Mouse (Mus musculus): ENCODE results near the gene Stra6l. TPM values are rescaled to one million over a fixed set of nuclear protein-coding genes. Genes with fewer than 3 reads are reported as not detected.

Stra6l gene
- polyA plus RNA-seq, 1 experiment from 2014 or later: 1.9 TPM

DNA sequence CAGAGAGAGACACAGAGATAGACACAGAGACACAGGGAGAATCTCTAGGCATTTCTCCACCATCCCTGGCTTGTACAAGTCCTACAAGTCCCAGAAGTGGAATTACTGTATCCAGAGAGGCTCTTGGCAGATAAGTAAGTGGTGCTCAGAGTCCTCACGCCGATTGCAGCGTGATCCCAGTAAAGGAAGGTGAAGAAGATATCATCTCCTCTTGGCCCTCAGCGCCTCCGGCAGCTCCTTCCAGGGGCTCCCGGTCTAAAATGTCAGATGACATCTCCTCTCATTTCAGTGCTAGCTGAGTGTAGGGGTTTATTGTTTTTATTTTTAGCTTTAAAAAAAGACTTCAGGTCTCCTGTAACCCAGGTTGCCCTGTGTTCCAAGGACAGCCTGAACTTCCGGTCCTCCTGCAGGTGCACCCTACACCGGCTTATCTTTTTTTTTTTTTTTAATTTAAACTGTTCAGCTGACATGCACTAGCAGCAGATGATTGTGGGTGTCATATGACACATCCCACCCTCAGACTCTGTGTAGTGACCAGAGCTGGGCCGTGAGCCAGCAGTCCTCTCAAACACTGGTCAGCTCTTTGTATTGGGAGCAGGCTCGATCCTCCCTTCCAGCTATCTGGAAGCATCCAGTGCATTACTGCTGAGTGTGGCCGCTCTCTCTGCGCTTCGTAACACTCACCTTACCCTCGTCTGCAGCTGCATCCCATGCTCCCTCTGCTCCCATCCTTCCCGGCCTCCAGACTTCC is 5.2 kb downstream of the Stra6l start:
- ATAC-seq (replicated peaks; ENCODE audit: low FRiP score, low read depth): no peak
- H3K36me3 ChIP-seq (ENCODE audit: insufficient read depth, low read length): no peaks in the 10 kb centered on the region
- H3K27me3 ChIP-seq (ENCODE audit: insufficient read depth, low read length): no peaks in the 10 kb centered on the region
- WGBS: 60% methylated on average over 15 of the region's 15 CpGs
- H3K9me3 ChIP-seq (replicated peaks; ENCODE audit: low read length): no peaks in the 10 kb centered on the region
- no peak overlapping the region for H3K4me2 ChIP-seq (ENCODE audit: low read length)
- H3K27ac ChIP-seq: no peak overlapping the region
- no peak overlapping the region for H3K4me3 ChIP-seq (replicated peaks; ENCODE audit: low read depth, low read length)
- DNase-seq (ENCODE audit: low spot score): no peak
- no peak for TF ChIP-seq CTCF (IDR thresholded peaks at IDR 0.05; ENCODE audit: low read depth)
- no peaks in the 10 kb centered on the region for H3K4me1 ChIP-seq (replicated peaks; ENCODE audit: insufficient read depth, low read length)
- no peak overlapping the region for H3K9ac ChIP-seq (ENCODE audit: low read depth, low read length)

DNA sequence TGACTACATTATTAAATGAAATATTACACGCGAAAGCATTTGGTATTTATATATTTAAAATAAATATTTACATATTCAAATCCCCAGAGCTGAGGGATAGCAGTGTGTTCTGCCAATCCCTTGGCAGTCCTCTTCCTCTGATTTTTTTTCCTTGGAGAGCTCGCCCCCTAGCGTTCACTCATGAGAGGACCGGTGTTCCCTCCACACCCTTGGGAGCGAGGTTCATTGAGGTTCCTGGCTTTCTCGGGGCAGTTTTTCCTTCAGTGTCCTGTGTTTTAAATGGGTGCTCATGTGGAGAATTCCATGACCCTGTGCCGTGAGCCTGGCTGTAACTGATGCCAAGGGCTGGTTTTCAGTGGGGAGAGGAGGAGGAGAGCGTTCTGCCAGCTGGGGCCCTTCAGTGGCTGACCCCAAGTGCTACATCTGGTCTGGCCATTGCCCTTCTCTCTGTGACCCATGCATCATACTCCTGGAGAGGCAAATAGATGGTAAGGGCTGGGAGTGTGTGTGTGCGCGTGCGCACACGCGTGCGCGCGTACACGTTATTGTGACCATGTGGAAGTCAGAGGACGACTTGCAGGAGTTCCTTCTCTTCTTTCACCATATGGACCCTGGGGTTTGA is 7.5 kb downstream of the Stra6l start:
- H3K4me2 ChIP-seq (ENCODE audit: low read length): no peak overlapping the region
- H3K4me3 ChIP-seq (replicated peaks; ENCODE audit: low read depth, low read length): no peak overlapping the region
- H3K27me3 ChIP-seq (ENCODE audit: insufficient read depth, low read length): no peaks in the 10 kb centered on the region
- DNase-seq (ENCODE audit: low spot score) (peak; percentile 88), ATAC-seq (replicated peaks; ENCODE audit: low FRiP score, low read depth) (no peak)
- no peaks in the 10 kb centered on the region for H3K9me3 ChIP-seq (replicated peaks; ENCODE audit: low read length)
- H3K4me1 ChIP-seq (replicated peaks; ENCODE audit: insufficient read depth, low read length): 0 out of 2 replicates have a peak, but pooled peaks cover 3% of the 10 kb centered on the region
- TF ChIP-seq CTCF (IDR thresholded peaks at IDR 0.05; ENCODE audit: low read depth): peak; percentile 87
- no peak overlapping the region for H3K27ac ChIP-seq
- no peak overlapping the region for H3K9ac ChIP-seq (ENCODE audit: low read depth, low read length)
- no peaks in the 10 kb centered on the region for H3K36me3 ChIP-seq (ENCODE audit: insufficient read depth, low read length)
- 45% methylated on average over 19 of the region's 19 CpGs for WGBS

DNA sequence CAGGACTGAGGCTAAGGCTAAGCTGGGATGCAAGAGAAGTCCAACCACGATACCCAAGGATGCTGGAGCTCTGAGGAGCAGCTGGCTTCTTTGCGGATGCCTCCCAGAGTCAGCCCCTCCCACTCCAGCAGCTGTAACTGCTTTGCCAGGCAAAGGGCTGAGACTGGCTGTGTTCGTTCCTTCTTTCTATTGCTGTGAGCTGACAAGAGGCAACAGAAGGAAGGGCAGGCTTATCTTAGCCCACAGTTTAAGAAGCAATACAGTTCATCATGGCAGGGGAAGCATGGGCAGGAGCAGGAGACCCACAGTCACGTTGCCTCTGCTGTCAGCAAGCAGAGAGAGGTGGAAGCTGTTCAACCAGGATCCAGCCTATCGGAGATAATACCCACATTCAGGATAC is 12.7 kb downstream of the Stra6l start:
- Histone ChIP-seq H3K9ac (ENCODE audit: low read depth, low read length) (no peak overlapping the region), H3K4me3 (replicated peaks; ENCODE audit: low read depth, low read length) (no peak overlapping the region), H3K4me1 (replicated peaks; ENCODE audit: insufficient read depth, low read length) (0 out of 2 replicates have a peak, but pooled peaks cover 3% of the 10 kb centered on the region), H3K9me3 (replicated peaks; ENCODE audit: low read length) (no peaks in the 10 kb centered on the region), H3K36me3 (ENCODE audit: insufficient read depth, low read length) (no peaks in the 10 kb centered on the region), H3K4me2 (ENCODE audit: low read length) (no peak overlapping the region), H3K27ac (no peak overlapping the region), H3K27me3 (ENCODE audit: insufficient read depth, low read length) (no peaks in the 10 kb centered on the region)
- DNase-seq (ENCODE audit: low spot score) (no peak), ATAC-seq (replicated peaks; ENCODE audit: low FRiP score, low read depth) (no peak)
- WGBS: 65% methylated on average over 5 of the region's 5 CpGs
- TF ChIP-seq CTCF (IDR thresholded peaks at IDR 0.05; ENCODE audit: low read depth): no peak

DNA sequence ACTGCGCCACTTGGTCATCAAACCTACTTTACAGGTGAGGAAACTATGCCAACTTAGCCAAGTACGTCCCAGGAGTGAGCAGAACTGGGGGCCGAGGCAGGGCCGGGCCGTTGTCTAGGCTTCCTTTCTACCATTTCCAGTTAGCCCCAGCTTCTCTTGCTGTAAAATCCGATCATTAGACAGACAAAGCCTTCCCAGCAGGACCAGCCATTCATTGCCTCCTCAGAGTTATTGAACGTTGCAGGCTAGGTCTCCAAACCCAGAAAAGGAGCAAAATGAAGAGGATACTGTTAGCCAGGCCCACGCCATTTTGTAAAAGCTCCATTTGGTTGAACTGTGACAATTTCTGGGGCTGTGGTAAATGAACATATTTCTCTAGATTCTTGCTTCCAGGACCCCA is 19.0 kb downstream of the Stra6l start:
- Histone ChIP-seq H3K36me3 (ENCODE audit: insufficient read depth, low read length) (no peaks in the 10 kb centered on the region), H3K4me1 (replicated peaks; ENCODE audit: insufficient read depth, low read length) (no peaks in the 10 kb centered on the region), H3K4me3 (replicated peaks; ENCODE audit: low read depth, low read length) (no peak overlapping the region), H3K4me2 (ENCODE audit: low read length) (no peak overlapping the region), H3K9ac (ENCODE audit: low read depth, low read length) (no peak overlapping the region), H3K9me3 (replicated peaks; ENCODE audit: low read length) (no peaks in the 10 kb centered on the region), H3K27me3 (ENCODE audit: insufficient read depth, low read length) (no peaks in the 10 kb centered on the region), H3K27ac (no peak overlapping the region)
- TF ChIP-seq CTCF (IDR thresholded peaks at IDR 0.05; ENCODE audit: low read depth): no peak
- WGBS: 77% methylated on average over 8 of the region's 8 CpGs
- DNase-seq (ENCODE audit: low spot score) (no peak), ATAC-seq (replicated peaks; ENCODE audit: low FRiP score, low read depth) (no peak)

DNA sequence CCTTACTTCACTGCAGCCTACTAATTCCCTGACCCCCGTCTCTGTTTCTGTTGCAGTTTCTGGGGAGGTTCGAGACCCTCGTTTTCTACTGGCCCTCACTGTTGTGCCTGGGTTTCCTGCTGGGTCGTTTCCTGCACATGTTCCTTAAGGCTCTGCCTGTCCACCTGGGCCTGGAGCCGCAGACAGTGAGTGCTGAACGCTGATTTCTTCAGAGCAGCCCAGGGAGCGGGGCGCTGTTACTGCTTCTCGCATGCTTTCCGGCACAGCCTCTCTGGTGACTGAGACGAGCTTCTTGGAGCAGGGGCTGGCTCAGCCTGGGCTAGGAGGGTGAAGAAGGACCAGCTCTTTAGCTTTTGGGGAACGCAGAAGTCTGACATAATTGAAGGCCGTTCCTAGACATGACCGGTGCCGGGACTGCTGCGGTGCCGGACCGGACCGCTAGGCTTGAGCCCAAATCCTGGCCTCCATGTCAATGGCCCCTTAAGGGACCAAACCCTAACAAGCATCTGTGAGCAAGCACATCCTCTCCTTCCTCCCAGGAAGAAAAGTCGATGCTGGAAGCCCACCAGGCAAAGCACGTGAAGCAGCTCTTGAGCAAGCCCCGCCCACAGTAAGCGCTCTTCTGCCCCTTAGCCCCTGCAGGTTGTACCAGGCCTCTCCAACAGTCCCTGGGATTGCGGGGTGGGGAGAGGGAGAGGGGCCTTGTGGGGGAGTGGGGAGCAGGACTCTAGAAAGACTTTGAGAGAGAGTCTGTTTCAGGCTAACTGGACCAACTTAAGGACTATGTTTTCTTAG is 20.8 kb downstream of the Stra6l start:
- H3K9ac ChIP-seq (ENCODE audit: low read depth, low read length): no peak overlapping the region
- no peaks in the 10 kb centered on the region for H3K9me3 ChIP-seq (replicated peaks; ENCODE audit: low read length)
- no peaks in the 10 kb centered on the region for H3K27me3 ChIP-seq (ENCODE audit: insufficient read depth, low read length)
- 43% methylated on average over 24 of the region's 24 CpGs for WGBS
- H3K4me3 ChIP-seq (replicated peaks; ENCODE audit: low read depth, low read length): no peak overlapping the region
- no peak overlapping the region for H3K4me2 ChIP-seq (ENCODE audit: low read length)
- TF ChIP-seq CTCF (IDR thresholded peaks at IDR 0.05; ENCODE audit: low read depth): no peak
- H3K4me1 ChIP-seq (replicated peaks; ENCODE audit: insufficient read depth, low read length): no peaks in the 10 kb centered on the region
- no peak for ATAC-seq (replicated peaks; ENCODE audit: low FRiP score, low read depth)
- no peak overlapping the region for H3K27ac ChIP-seq
- no peak for DNase-seq (ENCODE audit: low spot score)
- no peaks in the 10 kb centered on the region for H3K36me3 ChIP-seq (ENCODE audit: insufficient read depth, low read length)

DNA sequence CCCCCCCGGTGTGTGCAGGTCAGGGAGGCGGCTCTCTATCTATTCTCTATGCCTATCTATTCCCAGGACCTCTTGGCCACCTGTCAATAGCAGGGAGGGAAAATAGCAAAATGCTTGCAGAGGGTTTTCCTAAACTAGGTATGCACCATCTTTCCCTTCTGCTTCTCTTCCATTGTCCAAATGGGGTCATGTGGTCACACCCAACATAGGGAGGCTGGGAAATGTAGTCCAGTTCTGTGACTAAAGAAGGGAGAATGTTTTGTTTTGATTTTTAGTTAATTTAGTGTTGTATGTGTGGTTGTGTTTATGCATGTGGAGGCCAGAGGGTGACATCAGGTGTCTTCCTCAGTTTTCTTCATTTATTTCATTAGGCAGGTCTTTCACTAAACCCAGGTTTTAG is 23.7 kb downstream of the Stra6l start:
- DNase-seq (ENCODE audit: low spot score) (no peak), ATAC-seq (replicated peaks; ENCODE audit: low FRiP score, low read depth) (no peak)
- Histone ChIP-seq H3K27ac (no peak overlapping the region), H3K4me3 (replicated peaks; ENCODE audit: low read depth, low read length) (no peak overlapping the region), H3K4me2 (ENCODE audit: low read length) (no peak overlapping the region), H3K9ac (ENCODE audit: low read depth, low read length) (no peak overlapping the region), H3K36me3 (ENCODE audit: insufficient read depth, low read length) (no peaks in the 10 kb centered on the region), H3K4me1 (replicated peaks; ENCODE audit: insufficient read depth, low read length) (no peaks in the 10 kb centered on the region), H3K27me3 (ENCODE audit: insufficient read depth, low read length) (no peaks in the 10 kb centered on the region), H3K9me3 (replicated peaks; ENCODE audit: low read length) (no peaks in the 10 kb centered on the region)
- 80% methylated on average over 1 of the region's 2 CpGs for WGBS
- TF ChIP-seq CTCF (IDR thresholded peaks at IDR 0.05; ENCODE audit: low read depth): no peak

Data from kidney, postnatal 0 days (tissue).